Mouse (Mus musculus): ENCODE data around the gene Myh9.

Gene Myh9

GRCm38 (mm10) chr15:77788356-77788755, 53.6 kb downstream of the Myh9 start:
- DNase-seq (ENCODE audit: low spot score in 2 of 2) = no peak

GRCm38 (mm10) chr15:77785807-77786206, 56.2 kb downstream of the Myh9 start:
- no peak for DNase-seq (ENCODE audit: low spot score in 2 of 2)

- DNase-seq (ENCODE audit: low spot score in 2 of 2) = peak; percentile 75 to 84
These were observed 57.7 kb downstream of the Myh9 start for GRCm38 (mm10) chr15:77784039-77784824.

- DNase-seq (ENCODE audit: low spot score in 2 of 2) = no peak
These were observed 59.4 kb downstream of the Myh9 start for GRCm38 (mm10) chr15:77782449-77783014.

- DNase-seq (ENCODE audit: low spot score in 2 of 2) = peak in 1 of 2 experiments; percentile 77
These were observed 66.6 kb downstream of the Myh9 start for GRCm38 (mm10) chr15:77775186-77775963.

- DNase-seq (ENCODE audit: low spot score in 2 of 2) = no peak
These were observed 67.7 kb downstream of the Myh9 start for GRCm38 (mm10) chr15:77774303-77774702.

- DNase-seq (ENCODE audit: low spot score in 2 of 2) = no peak
These were observed 68.7 kb downstream of the Myh9 start for GRCm38 (mm10) chr15:77773099-77773915.

GRCm38 (mm10) chr15:77770942-77771341, 71.0 kb downstream of the Myh9 start:
- DNase-seq (ENCODE audit: low spot score in 2 of 2) = no peak

GRCm38 (mm10) chr15:77770341-77770740, 71.6 kb downstream of the Myh9 start:
- DNase-seq (ENCODE audit: low spot score in 2 of 2) = no peak

- no peak for DNase-seq (ENCODE audit: low spot score in 2 of 2)
These were observed 75.0 kb downstream of the Myh9 start for GRCm38 (mm10) chr15:77766981-77767380.

GRCm38 (mm10) chr15:77765484-77766093, 76.4 kb downstream of the Myh9 start:
- no peak for DNase-seq (ENCODE audit: low spot score in 2 of 2)

GRCm38 (mm10) chr15:77764391-77765006, 77.5 kb downstream of the Myh9 start:
- DNase-seq (ENCODE audit: low spot score in 2 of 2) = no peak

- no peak for DNase-seq (ENCODE audit: low spot score in 2 of 2)
These were observed 78.3 kb downstream of the Myh9 start for GRCm38 (mm10) chr15:77763702-77764101.

- DNase-seq (ENCODE audit: low spot score in 2 of 2) = no peak
These were observed 78.9 kb downstream of the Myh9 start for GRCm38 (mm10) chr15:77763050-77763449.

- DNase-seq (ENCODE audit: low spot score in 2 of 2) = no peak
These were observed 80.2 kb downstream of the Myh9 start for GRCm38 (mm10) chr15:77761561-77762380.

GRCm38 (mm10) chr15:77761083-77761482, 80.9 kb downstream of the Myh9 start:
- DNase-seq (ENCODE audit: low spot score in 2 of 2) = no peak

- no peak for DNase-seq (ENCODE audit: low spot score in 2 of 2)
These were observed 81.9 kb downstream of the Myh9 start for GRCm38 (mm10) chr15:77760037-77760436.

GRCm38 (mm10) chr15:77757586-77758226, 84.3 kb downstream of the Myh9 start:
- DNase-seq (ENCODE audit: low spot score in 2 of 2) = no peak

GRCm38 (mm10) chr15:77756848-77757247, 85.1 kb downstream of the Myh9 start, which contains the start of gene Apol8:
Apol8 (minus strand) TSS chr15:77757003.
- DNase-seq (ENCODE audit: low spot score in 2 of 2) = peak; percentile 63 to 68

Data from right cerebral cortex, postnatal 10 days (tissue).